Mouse (Mus musculus) neural tube, embryonic 15.5 days (tissue): Measurements from ENCODE around the gene Tm9sf1. TPM values are rescaled to one million over a fixed set of nuclear protein-coding genes. Genes with fewer than 3 reads are reported as not detected.

ENCODE experiments used
- ATAC-seq: fragments of 200-750 bp; cut with Nextera tagmentation; 2 replicates; pipeline ENCODE4 v1.8.0; 2017; ENCODE audit warnings: mild to moderate bottlenecking, moderate TSS enrichment, moderate library complexity; ENCODE audit not compliant: low FRiP score
- H3K27ac ChIP-seq: fragments of 300-500 bp; sonication (generic); replicated peaks from 2 replicates; pipeline ENCODE4 v1.5.1; 2015; ENCODE audit warnings: mild to moderate bottlenecking, inconsistent platforms
- H3K27me3 ChIP-seq: fragments of 300-500 bp; sonication (generic); replicated peaks from 2 replicates; pipeline ENCODE4 v1.6.1; 2015; ENCODE audit warnings: inconsistent platforms
- H3K36me3 ChIP-seq: fragments of 300-500 bp; sonication (generic); 2 replicates; pipeline ENCODE4 v1.6.1; 2015; ENCODE audit warnings: inconsistent platforms
- H3K4me1 ChIP-seq: fragments of 300-500 bp; sonication (generic); 2 replicates; pipeline ENCODE4 v1.6.1; 2015; ENCODE audit warnings: inconsistent platforms
- H3K4me2 ChIP-seq: fragments of 300-500 bp; sonication (generic); 2 replicates; pipeline ENCODE4 v1.6.1; 2015; ENCODE audit warnings: inconsistent platforms, mild to moderate bottlenecking, moderate library complexity
- H3K4me3 ChIP-seq: fragments of 300-500 bp; sonication (generic); replicated peaks from 2 replicates; pipeline ENCODE4 v1.5.1; 2015; ENCODE audit warnings: mild to moderate bottlenecking, inconsistent platforms
- H3K9ac ChIP-seq: fragments of 300-500 bp; sonication (generic); replicated peaks from 2 replicates; pipeline ENCODE4 v1.6.1; 2015; ENCODE audit warnings: mild to moderate bottlenecking, inconsistent platforms
- H3K9me3 ChIP-seq: fragments of 300-500 bp; sonication (generic); replicated peaks from 2 replicates; pipeline ENCODE4 v1.6.1; 2016; ENCODE audit warnings: inconsistent platforms
- WGBS: fragments of 180-500 bp; shearing (Covaris S2); methylation state at CpG from one replicate; pipeline ENCODE4 v1.1.7; 2015; ENCODE audit warnings: mixed read lengths; 5-methylcytosine and 5-hydroxymethylcytosine counted together
- polyA plus RNA-seq: library from polyadenylated mRNA; unstranded; fragments of >200 nt; fragmentation: Nextera tagmentation; extraction: Ambion mirVana; gene quantifications from 2 replicates; pipeline ENCODE4 v1.2.1, GENCODE M21; 2015

Tm9sf1 gene
- polyA plus RNA-seq, 1 experiment from 2014 or later, result 62.6 TPM

DNA sequence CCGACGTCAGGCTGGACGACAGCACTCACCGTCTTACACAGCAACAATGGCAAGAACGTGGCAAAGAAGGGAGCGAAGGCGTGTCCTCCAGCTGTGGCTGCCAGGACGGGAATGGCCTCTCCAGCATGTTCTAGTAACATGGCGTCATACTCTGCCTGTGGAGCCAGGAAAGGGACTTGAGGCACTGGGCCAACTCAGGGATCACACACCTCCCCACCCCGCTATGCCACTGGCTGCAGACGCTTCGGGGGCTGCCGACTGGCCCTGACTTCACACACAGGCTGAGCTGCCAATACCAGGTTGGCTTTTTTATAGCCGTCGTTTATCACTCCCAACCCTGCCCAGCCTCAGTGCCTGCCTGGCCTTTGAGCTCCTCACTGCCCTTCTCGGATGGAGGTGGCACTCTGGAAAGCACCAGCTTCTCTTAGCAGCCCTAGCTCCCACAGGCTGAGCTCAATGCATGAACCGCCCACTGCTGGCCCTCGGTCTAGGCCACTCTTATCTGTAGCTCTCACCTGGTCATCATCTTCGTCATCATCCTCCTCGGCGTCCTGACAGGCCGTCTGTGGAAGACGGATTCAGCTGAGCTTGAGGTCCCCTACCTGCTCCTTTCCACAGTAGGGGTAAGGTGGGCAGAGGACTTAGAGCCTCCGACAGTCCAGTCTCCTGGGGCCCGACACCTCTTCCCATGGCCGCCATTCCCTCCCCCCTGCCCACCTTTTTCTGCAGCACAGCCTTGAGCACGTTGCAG is 15.4 kb downstream of the Tm9sf1 start:
- H3K9ac ChIP-seq, result no peak overlapping the region
- ATAC-seq, result no peak
- H3K9me3 ChIP-seq, result no peaks in the 10 kb centered on the region
- H3K27me3 ChIP-seq, result no peaks in the 10 kb centered on the region
- no peaks in the 10 kb centered on the region for H3K4me1 ChIP-seq
- H3K36me3 ChIP-seq, result peaks cover 90% of the 10 kb centered on the region
- H3K4me2 ChIP-seq, result no peak overlapping the region
- H3K27ac ChIP-seq, result no peak overlapping the region
- no peak overlapping the region for H3K4me3 ChIP-seq
- 81% methylated on average over 27 of the region's 27 CpGs for WGBS

DNA sequence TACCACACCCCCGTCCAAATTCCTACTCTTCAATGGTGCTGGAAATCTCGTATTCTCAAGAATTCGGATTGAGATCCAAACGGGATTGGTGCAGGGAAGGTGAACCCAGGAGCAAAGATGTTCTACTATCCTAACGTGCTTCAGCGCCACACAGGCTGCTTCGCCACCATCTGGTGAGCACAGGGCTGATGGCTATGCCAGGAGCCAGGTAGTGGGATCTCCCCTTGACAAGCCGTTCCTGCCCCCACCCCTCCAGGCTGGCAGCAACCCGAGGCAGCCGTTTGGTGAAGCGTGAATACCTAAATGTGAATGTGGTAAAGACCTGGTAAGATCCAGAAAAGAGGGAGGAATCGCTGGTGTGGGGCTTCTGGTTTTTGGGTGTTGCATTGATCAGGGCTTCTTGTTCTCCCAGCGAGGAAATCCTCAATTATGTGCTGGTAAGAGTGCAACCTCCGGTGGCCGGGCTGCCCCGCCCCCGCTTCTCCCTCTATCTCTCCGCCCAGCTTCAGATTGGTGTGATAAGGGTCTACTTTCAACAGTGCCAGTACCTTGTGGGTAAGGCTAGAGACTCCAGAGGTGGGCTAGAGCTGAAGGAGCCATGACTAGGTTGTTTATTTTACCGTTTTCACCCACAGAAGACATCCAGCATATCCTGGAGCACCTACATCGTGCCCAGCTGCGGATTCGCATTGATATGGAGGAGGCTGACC is 25.0 kb downstream of the Tm9sf1 start:
- Histone ChIP-seq H3K4me2 (peak overlapping the region; percentile 45), H3K4me1 (no peaks in the 10 kb centered on the region), H3K27ac (peak overlapping the region; percentile 39), H3K9me3 (no peaks in the 10 kb centered on the region), H3K9ac (peak overlapping the region; percentile 29; the same call in 1 of the 2 replicates), H3K27me3 (no peaks in the 10 kb centered on the region), H3K36me3 (no peaks in the 10 kb centered on the region), H3K4me3 (peak overlapping the region; percentile 37)
- 57% methylated on average over 22 of the region's 22 CpGs for WGBS
- peak; percentile 49; the same call in 1 of the 2 replicates for ATAC-seq

DNA sequence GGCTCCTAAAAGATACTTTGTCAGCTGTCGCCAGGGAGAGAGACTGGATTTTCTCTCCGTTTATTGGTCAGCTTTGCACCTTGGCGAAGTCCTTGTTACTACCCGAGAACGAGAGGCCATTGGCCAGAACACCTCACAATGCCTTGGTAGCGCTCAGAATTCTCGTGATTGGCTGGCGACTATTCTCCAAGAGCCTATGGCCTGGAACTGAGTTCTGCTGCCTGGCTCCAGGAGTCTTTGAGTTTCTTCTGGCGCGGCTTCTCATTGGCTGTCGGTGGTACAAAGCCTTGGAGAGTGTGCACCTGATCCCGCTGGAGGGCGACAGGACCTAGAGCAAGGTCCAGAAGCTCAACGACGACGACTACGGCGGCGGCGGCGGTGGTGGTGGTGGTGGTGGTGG is 25.8 kb downstream of the Tm9sf1 start, which contains the start of gene Rec8:
TSS of gene Rec8 (plus strand) at position 216 of the 400 bp plus-strand sequence.
- Histone ChIP-seq H3K4me3 (peak within 1 kb of the TSS; percentile 37), H3K27ac (peak within 1 kb of the TSS; percentile 39)
- peak; percentile 86 for ATAC-seq

DNA sequence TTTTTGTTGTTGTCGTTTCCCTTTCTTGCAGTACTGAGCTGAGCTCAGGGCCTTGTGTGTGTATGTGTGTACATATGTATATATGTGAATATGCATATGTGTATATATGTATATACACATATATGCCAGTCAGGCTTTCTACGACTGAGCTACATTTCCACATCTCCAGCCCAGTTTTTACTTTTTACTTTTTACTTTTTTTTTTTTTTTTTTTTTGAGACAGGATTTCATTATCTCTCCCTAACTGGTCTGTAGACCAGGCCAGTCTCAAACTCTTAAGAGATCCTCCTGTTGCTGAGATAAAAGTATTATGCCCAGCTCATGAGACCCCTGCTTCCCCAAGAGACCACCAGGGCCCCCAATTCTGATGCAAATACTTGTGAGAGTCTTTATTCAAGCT is 26.8 kb downstream of the Tm9sf1 start:
- H3K4me1 ChIP-seq, result no peaks in the 10 kb centered on the region

More for the DNA sequence above, 25.8 kb downstream of the Tm9sf1 start, which contains the start of gene Rec8:
- Histone ChIP-seq H3K27me3 (no peaks in the 10 kb centered on the region), H3K4me1 (no peaks in the 10 kb centered on the region), H3K9ac (peak within 1 kb of the TSS; percentile 29; the same call in 1 of the 2 replicates), H3K36me3 (no peaks in the 10 kb centered on the region), H3K9me3 (no peaks in the 10 kb centered on the region), H3K4me2 (peak within 1 kb of the TSS; percentile 45)
- 18% methylated on average over 21 of the region's 21 CpGs for WGBS

DNA sequence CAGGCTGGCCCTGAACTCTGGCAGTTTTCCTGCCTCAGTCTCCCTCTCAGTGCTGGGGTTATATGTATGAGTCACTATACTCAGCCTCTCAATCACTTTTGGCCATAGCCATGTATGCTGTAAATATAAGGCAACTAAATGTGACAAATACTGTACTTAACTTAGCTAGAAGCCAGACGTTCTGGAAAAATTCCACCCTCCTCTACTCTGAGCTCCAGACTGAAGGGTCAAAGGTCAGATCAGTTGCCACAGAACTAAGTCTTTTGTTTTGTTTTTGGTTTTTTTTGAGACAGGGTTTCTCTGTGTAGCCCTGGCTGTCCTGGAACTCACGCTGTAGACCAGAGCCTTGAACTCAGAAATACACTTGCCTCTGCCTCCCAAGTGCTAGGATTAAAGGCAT is 27.7 kb downstream of the Tm9sf1 start:
- WGBS, result 59% methylated on average over 2 of the region's 2 CpGs
- Histone ChIP-seq H3K36me3 (no peaks in the 10 kb centered on the region), H3K4me3 (no peak overlapping the region), H3K9me3 (no peaks in the 10 kb centered on the region), H3K9ac (no peak overlapping the region), H3K4me1 (no peaks in the 10 kb centered on the region), H3K27me3 (no peaks in the 10 kb centered on the region), H3K4me2 (no peak overlapping the region), H3K27ac (no peak overlapping the region)
- ATAC-seq, result no peak

More for the DNA sequence above, 26.8 kb downstream of the Tm9sf1 start:
- Histone ChIP-seq H3K9me3 (no peaks in the 10 kb centered on the region), H3K36me3 (no peaks in the 10 kb centered on the region), H3K9ac (no peak overlapping the region), H3K4me3 (no peak overlapping the region), H3K4me2 (no peak overlapping the region), H3K27ac (no peak overlapping the region), H3K27me3 (no peaks in the 10 kb centered on the region)
- 84% methylated on average over 2 of the region's 2 CpGs for WGBS
- no peak for ATAC-seq

DNA sequence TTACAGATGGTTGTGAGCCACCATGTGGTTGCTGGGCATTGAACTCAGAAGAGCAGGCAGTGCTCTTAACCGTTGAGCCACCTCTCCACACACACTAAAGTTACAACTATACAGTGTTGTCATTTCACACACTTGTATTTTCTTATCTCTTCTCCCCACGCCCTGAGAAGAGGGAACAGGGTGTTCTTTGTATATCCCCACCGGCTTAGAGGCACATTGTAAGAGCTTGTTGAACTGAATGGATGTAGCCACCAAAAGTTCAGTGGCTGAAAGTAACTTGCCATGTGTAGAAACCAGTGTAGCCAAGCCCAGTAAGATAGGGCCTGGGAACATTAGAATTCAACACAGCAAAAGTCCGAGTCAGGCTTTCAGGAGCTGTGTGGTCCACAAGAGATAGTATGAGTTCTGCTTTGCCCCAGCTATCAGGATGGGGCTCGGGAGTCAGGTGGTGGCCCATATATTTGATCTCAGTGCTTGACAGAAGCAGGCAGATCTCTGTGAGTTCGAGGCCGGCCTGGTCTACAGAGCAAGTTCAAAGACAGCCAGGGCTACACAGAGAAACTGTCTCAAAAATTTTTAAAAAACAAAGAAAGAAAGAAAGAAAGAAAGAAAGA is 28.9 kb downstream of the Tm9sf1 start:
- no peaks in the 10 kb centered on the region for H3K27me3 ChIP-seq
- no peaks in the 10 kb centered on the region for H3K9me3 ChIP-seq
- H3K4me3 ChIP-seq, result no peak overlapping the region
- ATAC-seq, result no peak
- no peak overlapping the region for H3K4me2 ChIP-seq
- H3K27ac ChIP-seq, result no peak overlapping the region
- 80% methylated on average over 7 of the region's 7 CpGs for WGBS
- no peaks in the 10 kb centered on the region for H3K4me1 ChIP-seq
- H3K36me3 ChIP-seq, result peaks cover 10% of the 10 kb centered on the region
- no peak overlapping the region for H3K9ac ChIP-seq

DNA sequence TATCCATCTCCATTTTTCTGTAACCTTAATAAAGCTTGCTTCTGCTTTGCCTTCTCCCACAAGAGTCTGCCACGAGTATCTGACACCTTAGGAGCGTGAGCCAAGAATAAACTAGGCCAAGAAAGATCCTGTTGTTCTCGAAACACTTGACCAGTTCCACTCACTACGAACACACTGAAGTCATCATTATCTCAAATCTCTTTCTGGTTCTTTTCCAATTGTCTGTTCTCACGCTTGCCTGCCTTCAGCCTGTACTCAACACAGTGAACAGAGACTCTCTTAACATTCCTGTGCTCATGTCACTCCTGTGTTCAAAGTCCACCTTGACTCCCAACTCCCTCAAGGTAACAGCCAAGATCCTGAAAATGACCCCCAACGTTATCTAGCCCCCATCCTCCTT is 30.3 kb downstream of the Tm9sf1 start:
- WGBS, result 80% methylated on average over 6 of the region's 6 CpGs
- H3K9ac ChIP-seq, result no peak overlapping the region
- no peak overlapping the region for H3K27ac ChIP-seq
- H3K36me3 ChIP-seq, result peaks cover 23% of the 10 kb centered on the region
- no peak overlapping the region for H3K4me2 ChIP-seq
- H3K9me3 ChIP-seq, result no peaks in the 10 kb centered on the region
- ATAC-seq, result no peak
- no peaks in the 10 kb centered on the region for H3K4me1 ChIP-seq
- H3K4me3 ChIP-seq, result no peak overlapping the region
- no peaks in the 10 kb centered on the region for H3K27me3 ChIP-seq

DNA sequence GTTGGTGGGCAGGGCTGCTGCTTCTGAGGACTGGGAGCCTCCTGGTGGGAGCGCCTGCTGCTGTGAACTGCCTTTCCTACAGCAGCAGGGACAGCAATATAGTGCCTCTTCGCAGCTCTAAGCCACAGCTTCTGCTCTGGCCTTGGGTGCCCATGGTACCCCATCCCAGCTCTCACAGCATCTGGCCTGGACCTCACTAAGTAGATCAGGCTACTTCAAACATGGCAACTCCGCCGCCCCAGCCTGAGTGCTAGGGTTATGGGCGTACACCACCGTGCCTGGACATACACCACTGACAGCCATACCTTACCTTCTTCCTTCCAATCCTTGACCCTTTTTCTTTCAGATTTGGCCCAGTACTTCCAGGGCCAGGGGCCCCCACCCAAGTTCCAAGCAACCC is 35.3 kb downstream of the Tm9sf1 start:
- no peaks in the 10 kb centered on the region for H3K27me3 ChIP-seq
- H3K4me2 ChIP-seq, result no peak overlapping the region
- 95% methylated on average over 6 of the region's 6 CpGs for WGBS
- no peaks in the 10 kb centered on the region for H3K9me3 ChIP-seq
- H3K36me3 ChIP-seq, result peaks cover 56% of the 10 kb centered on the region
- H3K4me3 ChIP-seq, result no peak overlapping the region
- no peak for ATAC-seq
- peaks cover 11% of the 10 kb centered on the region for H3K4me1 ChIP-seq
- H3K27ac ChIP-seq, result no peak overlapping the region
- H3K9ac ChIP-seq, result no peak overlapping the region

DNA sequence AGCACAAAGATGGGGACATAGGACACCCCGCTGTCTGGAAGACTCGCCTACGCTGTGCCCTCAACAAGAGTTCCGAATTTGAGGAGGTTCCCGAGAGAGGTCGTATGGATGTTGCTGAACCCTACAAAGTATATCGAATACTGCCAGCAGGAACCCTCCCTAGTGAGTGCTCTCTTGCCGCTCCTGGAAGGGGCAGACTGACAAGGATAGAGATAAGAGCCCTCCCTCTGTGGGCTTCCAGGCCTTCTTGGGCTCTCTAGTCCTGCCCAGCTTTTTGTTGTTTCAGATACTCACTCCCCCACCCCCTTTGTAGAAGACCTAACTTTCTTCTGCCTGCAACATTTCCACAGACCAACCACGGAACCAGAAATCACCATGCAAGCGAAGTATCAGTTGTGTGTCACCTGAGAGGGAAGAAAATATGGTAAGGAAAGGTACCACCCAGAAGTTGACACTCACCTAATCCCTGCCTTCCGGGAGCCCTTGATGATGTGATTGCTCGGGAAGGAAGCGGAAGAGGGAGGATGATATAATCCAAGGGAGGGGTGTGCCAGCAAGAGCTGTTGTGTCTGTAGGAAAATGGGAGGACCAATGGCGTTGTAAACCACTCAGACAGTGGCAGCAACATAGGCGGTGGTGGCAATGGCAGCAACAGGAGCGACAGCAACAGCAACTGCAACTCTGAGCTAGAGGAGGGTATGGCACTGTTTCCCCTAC is 37.7 kb downstream of the Tm9sf1 start:
- WGBS, result 94% methylated on average over 16 of the region's 16 CpGs
- Histone ChIP-seq H3K27ac (no peak overlapping the region), H3K36me3 (peaks cover 80% of the 10 kb centered on the region), H3K27me3 (no peaks in the 10 kb centered on the region), H3K4me2 (no peak overlapping the region), H3K9me3 (no peaks in the 10 kb centered on the region), H3K4me3 (no peak overlapping the region), H3K9ac (no peak overlapping the region), H3K4me1 (peaks cover 12% of the 10 kb centered on the region)
- no peak for ATAC-seq

DNA sequence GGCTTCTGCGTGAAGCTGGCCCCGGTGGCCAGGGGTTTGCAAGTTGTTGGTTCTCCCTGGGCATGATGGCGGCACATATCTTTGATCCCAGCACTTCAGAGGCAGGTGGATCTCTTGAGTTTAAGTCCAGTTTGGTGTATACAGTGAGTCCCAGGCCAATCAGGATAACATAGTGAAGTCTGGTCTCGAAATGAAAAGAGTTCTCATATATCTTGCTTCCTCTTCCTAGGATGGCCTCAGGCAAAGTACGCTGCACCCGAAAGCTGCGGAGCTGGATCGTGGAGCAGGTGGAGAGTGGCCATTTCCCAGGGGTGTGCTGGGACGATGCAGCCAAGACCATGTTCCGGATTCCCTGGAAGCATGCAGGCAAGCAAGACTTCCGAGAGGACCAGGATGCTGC is 38.8 kb downstream of the Tm9sf1 start:
- H3K4me1 ChIP-seq, result peaks cover 12% of the 10 kb centered on the region
- peak overlapping the region; percentile 54 for H3K4me2 ChIP-seq
- H3K27me3 ChIP-seq, result no peaks in the 10 kb centered on the region
- peaks cover 82% of the 10 kb centered on the region for H3K36me3 ChIP-seq
- H3K9me3 ChIP-seq, result no peaks in the 10 kb centered on the region
- H3K4me3 ChIP-seq, result no peak overlapping the region
- H3K9ac ChIP-seq, result no peak overlapping the region
- no peak overlapping the region for H3K27ac ChIP-seq
- WGBS, result 86% methylated on average over 11 of the region's 11 CpGs
- no peak for ATAC-seq
